Mouse (Mus musculus): ENCODE measurements at regions not wholly inside any gene's neighbourhood (a gene's known extent, or its start where the extent isn't known, plus 50 kb on each side); places are given as distances from the start of the nearest gene placed in this dataset.
A peak's percentile ranks its signal among the peaks of the same experiment; 100 is the strongest.

DNA sequence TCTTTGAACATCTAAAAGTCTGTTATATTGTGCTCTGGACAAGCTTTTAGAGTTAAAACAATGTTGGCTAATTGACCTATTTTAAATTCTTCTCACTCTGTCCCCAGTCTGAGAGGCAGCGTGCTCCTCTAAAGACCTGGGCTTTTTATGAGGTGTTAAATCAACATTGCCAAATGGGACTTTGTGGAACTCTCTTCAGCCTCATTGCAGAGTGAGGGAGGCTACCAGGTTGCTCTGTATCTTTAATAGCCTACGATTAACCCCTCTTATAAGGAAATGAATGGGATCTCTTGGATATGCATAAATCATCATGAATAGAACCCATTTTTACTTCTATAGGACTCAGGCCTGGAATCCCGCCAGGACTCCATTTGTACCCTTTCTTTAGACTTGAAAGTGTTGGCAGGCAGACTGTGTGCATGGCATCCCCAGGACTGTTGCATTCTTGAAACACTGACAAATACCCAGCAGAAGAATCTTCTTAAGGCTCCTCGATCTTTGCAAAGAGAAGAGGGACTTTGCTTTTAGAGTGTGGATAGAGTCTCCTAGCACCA is 2157.1 kb downstream of the 4930444P10Rik start:
- H3K9me3 ChIP-seq: peaks cover 3% of the 10 kb centered on the region; the same call in 1 of the 2 replicates
- H3K4me3 ChIP-seq: no peak overlapping the region
- H3K27ac ChIP-seq (replicated peaks): no peak overlapping the region
- no peaks in the 10 kb centered on the region for H3K36me3 ChIP-seq
- WGBS: 25% methylated on average over 4 of the region's 4 CpGs
- no peak overlapping the region for H3K4me2 ChIP-seq
- H3K4me1 ChIP-seq (replicated peaks): no peaks in the 10 kb centered on the region
- ATAC-seq (ENCODE audit: low FRiP score, low read depth): peak; percentile 83
- no peaks in the 10 kb centered on the region for H3K27me3 ChIP-seq
- H3K9ac ChIP-seq: no peak overlapping the region

DNA sequence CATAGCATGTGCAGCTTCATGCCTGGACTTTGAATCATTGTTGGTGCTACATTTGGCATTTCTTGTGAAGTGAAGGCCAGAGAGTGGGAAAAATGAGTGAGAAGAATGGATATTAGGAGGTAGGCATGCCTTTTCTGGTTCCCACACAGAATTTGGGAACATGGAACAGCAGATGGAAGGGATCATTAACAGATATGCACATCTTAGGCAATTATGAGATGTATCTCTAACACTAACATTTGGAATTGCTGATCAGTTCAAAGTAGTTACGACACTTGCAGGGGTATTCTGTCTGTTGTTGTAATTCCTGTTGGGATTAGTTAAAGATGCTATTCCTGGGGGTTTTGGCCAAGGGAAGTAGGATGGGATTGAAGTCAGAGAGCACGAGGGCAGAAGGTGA is 2164.4 kb downstream of the 4930444P10Rik start:
- Histone ChIP-seq H3K36me3 (no peaks in the 10 kb centered on the region), H3K27ac (replicated peaks) (no peak overlapping the region), H3K4me1 (replicated peaks) (no peaks in the 10 kb centered on the region), H3K9me3 (no peaks in the 10 kb centered on the region), H3K4me3 (no peak overlapping the region), H3K9ac (no peak overlapping the region), H3K27me3 (no peaks in the 10 kb centered on the region), H3K4me2 (no peak overlapping the region)
- ATAC-seq (ENCODE audit: low FRiP score, low read depth): no peak
- WGBS: 93% methylated on average over 2 of the region's 2 CpGs

- no peak overlapping the region for H3K27ac ChIP-seq (replicated peaks)
- no peak for ATAC-seq (ENCODE audit: low FRiP score, low read depth)
- WGBS: 77% methylated on average over 2 of the region's 2 CpGs
- H3K4me3 ChIP-seq: no peak overlapping the region
- H3K27me3 ChIP-seq: no peaks in the 10 kb centered on the region
- no peaks in the 10 kb centered on the region for H3K4me1 ChIP-seq (replicated peaks)
- H3K4me2 ChIP-seq: no peak overlapping the region
- no peak overlapping the region for H3K9ac ChIP-seq
- no peaks in the 10 kb centered on the region for H3K9me3 ChIP-seq
- no peaks in the 10 kb centered on the region for H3K36me3 ChIP-seq
These were observed 2165.2 kb downstream of the 4930444P10Rik start for GRCm38 (mm10) chr1:13927964-13928363.

GRCm38 (mm10) chr1:13925994-13926393 is 2167.1 kb downstream of the 4930444P10Rik start:
- no peak overlapping the region for H3K27ac ChIP-seq (replicated peaks)
- H3K27me3 ChIP-seq: no peaks in the 10 kb centered on the region
- no peak overlapping the region for H3K4me3 ChIP-seq
- no peak overlapping the region for H3K9ac ChIP-seq
- no peak overlapping the region for H3K4me2 ChIP-seq
- H3K4me1 ChIP-seq (replicated peaks): no peaks in the 10 kb centered on the region
- no peaks in the 10 kb centered on the region for H3K9me3 ChIP-seq
- no peaks in the 10 kb centered on the region for H3K36me3 ChIP-seq
- ATAC-seq (ENCODE audit: low FRiP score, low read depth): no peak
- 88% methylated on average over 2 of the region's 2 CpGs for WGBS

GRCm38 (mm10) chr1:13915216-13915615 is 2177.9 kb downstream of the 4930444P10Rik start:
- Histone ChIP-seq H3K4me3 (no peak overlapping the region), H3K27me3 (no peaks in the 10 kb centered on the region), H3K4me1 (replicated peaks) (no peaks in the 10 kb centered on the region), H3K4me2 (no peak overlapping the region), H3K9ac (no peak overlapping the region), H3K36me3 (no peaks in the 10 kb centered on the region), H3K27ac (replicated peaks) (no peak overlapping the region), H3K9me3 (no peaks in the 10 kb centered on the region)
- no peak for ATAC-seq (ENCODE audit: low FRiP score, low read depth)
- 90% methylated on average over 5 of the region's 5 CpGs for WGBS

- H3K9ac ChIP-seq: no peak overlapping the region
- H3K4me3 ChIP-seq: no peak overlapping the region
- no peak overlapping the region for H3K27ac ChIP-seq (replicated peaks)
- no peaks in the 10 kb centered on the region for H3K4me1 ChIP-seq (replicated peaks)
- H3K9me3 ChIP-seq: no peaks in the 10 kb centered on the region
- H3K36me3 ChIP-seq: no peaks in the 10 kb centered on the region
- WGBS: 91% methylated on average over 2 of the region's 2 CpGs
- H3K4me2 ChIP-seq: no peak overlapping the region
- no peak for ATAC-seq (ENCODE audit: low FRiP score, low read depth)
- no peaks in the 10 kb centered on the region for H3K27me3 ChIP-seq
These were observed 2214.0 kb downstream of the 4930444P10Rik start for GRCm38 (mm10) chr1:13879126-13879525.

- Histone ChIP-seq H3K36me3 (no peaks in the 10 kb centered on the region), H3K9me3 (no peaks in the 10 kb centered on the region), H3K4me1 (replicated peaks) (no peaks in the 10 kb centered on the region), H3K27ac (replicated peaks) (no peak overlapping the region), H3K4me3 (no peak overlapping the region), H3K9ac (no peak overlapping the region), H3K4me2 (no peak overlapping the region), H3K27me3 (no peaks in the 10 kb centered on the region)
- no peak for ATAC-seq (ENCODE audit: low FRiP score, low read depth)
These were observed 2219.2 kb downstream of the 4930444P10Rik start for GRCm38 (mm10) chr1:13873925-13874324.

GRCm38 (mm10) chr1:13872536-13872935 is 2220.6 kb downstream of the 4930444P10Rik start:
- Histone ChIP-seq H3K9me3 (no peaks in the 10 kb centered on the region), H3K9ac (no peak overlapping the region), H3K36me3 (no peaks in the 10 kb centered on the region), H3K4me1 (replicated peaks) (no peaks in the 10 kb centered on the region), H3K4me3 (no peak overlapping the region), H3K27ac (replicated peaks) (no peak overlapping the region), H3K4me2 (no peak overlapping the region), H3K27me3 (no peaks in the 10 kb centered on the region)
- ATAC-seq (ENCODE audit: low FRiP score, low read depth): no peak

- Histone ChIP-seq H3K4me2 (no peak overlapping the region), H3K36me3 (no peaks in the 10 kb centered on the region), H3K4me3 (no peak overlapping the region), H3K27ac (replicated peaks) (no peak overlapping the region), H3K9ac (no peak overlapping the region), H3K4me1 (replicated peaks) (no peaks in the 10 kb centered on the region), H3K27me3 (no peaks in the 10 kb centered on the region), H3K9me3 (no peaks in the 10 kb centered on the region)
- peak; percentile 77; the same call in 1 of the 2 replicates for ATAC-seq (ENCODE audit: low FRiP score, low read depth)
- WGBS: 62% methylated on average over 3 of the region's 3 CpGs
These were observed 2222.4 kb downstream of the 4930444P10Rik start for GRCm38 (mm10) chr1:13870631-13871286.

DNA sequence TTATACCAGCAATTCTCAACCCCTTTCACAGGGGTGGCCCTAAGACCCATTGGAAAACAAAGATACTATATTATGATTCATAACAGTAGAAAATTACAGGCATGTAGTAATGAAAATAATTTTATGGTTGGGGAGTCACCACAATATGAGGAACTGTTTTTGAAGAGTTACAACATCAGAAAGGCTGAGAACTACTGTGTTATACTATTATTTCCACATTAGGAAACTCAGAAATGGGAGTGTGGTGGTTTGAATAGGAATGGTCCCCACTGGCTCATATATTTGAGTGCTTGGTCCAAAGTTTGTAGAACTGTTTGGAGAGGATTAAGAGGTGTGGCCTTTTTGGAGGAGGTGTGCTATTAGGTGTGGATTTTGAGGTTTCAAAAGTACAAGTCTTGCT is 2227.4 kb downstream of the 4930444P10Rik start:
- Histone ChIP-seq H3K4me3 (no peak overlapping the region), H3K36me3 (no peaks in the 10 kb centered on the region), H3K9ac (no peak overlapping the region), H3K27ac (replicated peaks) (no peak overlapping the region), H3K9me3 (no peaks in the 10 kb centered on the region), H3K27me3 (no peaks in the 10 kb centered on the region), H3K4me2 (no peak overlapping the region), H3K4me1 (replicated peaks) (no peaks in the 10 kb centered on the region)
- no peak for ATAC-seq (ENCODE audit: low FRiP score, low read depth)

GRCm38 (mm10) chr1:13863712-13864111 is 2229.4 kb downstream of the 4930444P10Rik start:
- 59% methylated on average over 1 of the region's 1 CpGs for WGBS
- H3K4me1 ChIP-seq (replicated peaks): no peaks in the 10 kb centered on the region
- H3K9ac ChIP-seq: no peak overlapping the region
- H3K4me3 ChIP-seq: no peak overlapping the region
- H3K27ac ChIP-seq (replicated peaks): no peak overlapping the region
- H3K27me3 ChIP-seq: no peaks in the 10 kb centered on the region
- no peaks in the 10 kb centered on the region for H3K9me3 ChIP-seq
- H3K4me2 ChIP-seq: no peak overlapping the region
- no peak; the same call in 1 of the 2 replicates for ATAC-seq (ENCODE audit: low FRiP score, low read depth)
- no peaks in the 10 kb centered on the region for H3K36me3 ChIP-seq

DNA sequence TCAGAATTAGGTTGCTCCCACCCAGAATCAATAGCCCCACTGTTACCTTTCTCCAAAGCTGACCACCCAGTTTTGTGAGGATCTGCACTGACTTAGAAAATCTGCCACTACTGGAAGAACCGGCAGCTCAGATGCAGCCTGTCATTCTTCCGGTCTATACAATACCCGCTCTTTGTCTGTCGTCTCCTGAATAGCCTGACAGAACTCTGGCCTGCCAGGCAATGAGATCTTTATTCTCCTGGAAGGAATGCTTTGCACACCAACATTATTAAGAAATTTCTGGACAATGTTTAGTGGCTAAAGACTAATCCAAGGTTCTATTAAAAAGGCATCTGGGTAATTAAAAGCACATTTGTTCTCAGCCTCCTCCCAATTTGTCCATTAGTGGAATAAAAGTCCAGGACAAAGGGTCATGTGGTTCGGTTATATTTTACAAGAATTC is 2232.0 kb downstream of the 4930444P10Rik start:
- H3K27me3 ChIP-seq: 0 out of 2 replicates have a peak, but pooled peaks cover 3% of the 10 kb centered on the region
- 21% methylated on average over 5 of the region's 5 CpGs for WGBS
- no peaks in the 10 kb centered on the region for H3K36me3 ChIP-seq
- H3K27ac ChIP-seq (replicated peaks): no peak overlapping the region
- H3K9me3 ChIP-seq: no peaks in the 10 kb centered on the region
- no peak for ATAC-seq (ENCODE audit: low FRiP score, low read depth)
- no peaks in the 10 kb centered on the region for H3K4me1 ChIP-seq (replicated peaks)
- H3K4me3 ChIP-seq: no peak overlapping the region
- H3K9ac ChIP-seq: no peak overlapping the region
- no peak overlapping the region for H3K4me2 ChIP-seq

GRCm38 (mm10) chr1:13860469-13860868 is 2232.7 kb downstream of the 4930444P10Rik start:
- H3K27me3 ChIP-seq: 0 out of 2 replicates have a peak, but pooled peaks cover 3% of the 10 kb centered on the region
- WGBS: 55% methylated on average over 3 of the region's 3 CpGs
- H3K9me3 ChIP-seq: no peaks in the 10 kb centered on the region
- no peaks in the 10 kb centered on the region for H3K4me1 ChIP-seq (replicated peaks)
- no peak overlapping the region for H3K4me3 ChIP-seq
- ATAC-seq (ENCODE audit: low FRiP score, low read depth): no peak
- H3K9ac ChIP-seq: no peak overlapping the region
- H3K27ac ChIP-seq (replicated peaks): no peak overlapping the region
- H3K36me3 ChIP-seq: no peaks in the 10 kb centered on the region
- H3K4me2 ChIP-seq: no peak overlapping the region

Data from hindbrain, embryonic 15.5 days (tissue).